Mouse (Mus musculus): ENCODE data around the gene Vps18.

Gene Vps18

GRCm38 (mm10) chr2:119321771-119322586 lies 33.4 kb downstream of the Vps18 start:
- DNase-seq (ENCODE audit: low spot score): no peak

- DNase-seq (ENCODE audit: low spot score): no peak
Measured at GRCm38 (mm10) chr2:119322587-119323300, 34.2 kb downstream of the Vps18 start.

- DNase-seq (ENCODE audit: low spot score): no peak
Measured at GRCm38 (mm10) chr2:119323866-119324575, 35.5 kb downstream of the Vps18 start.

- no peak for DNase-seq (ENCODE audit: low spot score)
Measured at GRCm38 (mm10) chr2:119324576-119325318, 36.2 kb downstream of the Vps18 start.

- no peak for DNase-seq (ENCODE audit: low spot score)
Measured at GRCm38 (mm10) chr2:119325568-119326143, 37.1 kb downstream of the Vps18 start, which contains the start of gene Dll4. Dll4 (plus strand) TSS chr2:119325784.

GRCm38 (mm10) chr2:119326161-119327101 lies 37.9 kb downstream of the Vps18 start:
- DNase-seq (ENCODE audit: low spot score): no peak

GRCm38 (mm10) chr2:119327102-119327480 lies 38.6 kb downstream of the Vps18 start:
- DNase-seq (ENCODE audit: low spot score): no peak

GRCm38 (mm10) chr2:119327942-119328526 lies 39.5 kb downstream of the Vps18 start:
- DNase-seq (ENCODE audit: low spot score): no peak

- DNase-seq (ENCODE audit: low spot score): no peak
Measured at GRCm38 (mm10) chr2:119328546-119328945, 40.0 kb downstream of the Vps18 start.

GRCm38 (mm10) chr2:119329123-119329817 lies 40.7 kb downstream of the Vps18 start:
- DNase-seq (ENCODE audit: low spot score): no peak

- DNase-seq (ENCODE audit: low spot score): no peak
Measured at GRCm38 (mm10) chr2:119330795-119331194, 42.3 kb downstream of the Vps18 start.

- no peak for DNase-seq (ENCODE audit: low spot score)
Measured at GRCm38 (mm10) chr2:119332177-119332661, 43.7 kb downstream of the Vps18 start.

GRCm38 (mm10) chr2:119334135-119334534 lies 45.6 kb downstream of the Vps18 start:
- DNase-seq (ENCODE audit: low spot score): no peak

- DNase-seq (ENCODE audit: low spot score): no peak
Measured at GRCm38 (mm10) chr2:119334964-119335525, 46.5 kb downstream of the Vps18 start.

GRCm38 (mm10) chr2:119335535-119335934 lies 47.0 kb downstream of the Vps18 start:
- no peak for DNase-seq (ENCODE audit: low spot score)

- no peak for DNase-seq (ENCODE audit: low spot score)
Measured at GRCm38 (mm10) chr2:119336002-119336401, 47.5 kb downstream of the Vps18 start.

- no peak for DNase-seq (ENCODE audit: low spot score)
Measured at GRCm38 (mm10) chr2:119336470-119336869, 47.9 kb downstream of the Vps18 start.

GRCm38 (mm10) chr2:119337425-119338265 lies 49.1 kb downstream of the Vps18 start:
- peak; percentile 90 for DNase-seq (ENCODE audit: low spot score)

All from ovary, postnatal 14 days (tissue).